Mouse (Mus musculus) heart, embryonic 11.5 days (tissue): ENCODE results near the gene Myocos. TPM values are rescaled to one million over a fixed set of nuclear protein-coding genes. Genes with fewer than 3 reads are reported as not detected.
"Not testable (repeated sequence)": the region's sequence is repeated elsewhere in the genome, so short reads cannot be mapped to it uniquely, and the experiment has no call there.

Experiments used
- ATAC-seq: fragments of 200-750 bp; cut with Nextera tagmentation; replicated peaks from 2 replicates; pipeline ENCODE4 v1.8.0; 2017; ENCODE audit warnings: moderate library complexity; ENCODE audit not compliant: insufficient number of reproducible peaks, low FRiP score, low TSS enrichment
- H3K27ac ChIP-seq: fragments of 300-500 bp; sonication (generic); 2 replicates; pipeline ENCODE4 v1.5.1; 2014; ENCODE audit warnings: mild to moderate bottlenecking, low read depth, low read length
- H3K27me3 ChIP-seq: fragments of 300-500 bp; sonication (generic); 2 replicates; pipeline ENCODE4 v1.6.1; 2014; ENCODE audit warnings: mild to moderate bottlenecking, low read length, mixed read lengths; ENCODE audit not compliant: control insufficient read depth, insufficient read depth
- H3K36me3 ChIP-seq: fragments of 300-500 bp; sonication (generic); 2 replicates; pipeline ENCODE4 v1.6.1; 2014; ENCODE audit warnings: mild to moderate bottlenecking, low read length, moderate library complexity, mixed read lengths; ENCODE audit not compliant: control insufficient read depth, insufficient read depth
- H3K4me1 ChIP-seq: fragments of 300-500 bp; sonication (generic); 2 replicates; pipeline ENCODE4 v1.6.1; 2014; ENCODE audit warnings: low read length; ENCODE audit not compliant: control insufficient read depth, insufficient read depth
- H3K4me2 ChIP-seq: fragments of 300-500 bp; sonication (generic); 2 replicates; pipeline ENCODE4 v1.6.1; 2014; ENCODE audit warnings: mild to moderate bottlenecking, moderate library complexity
- H3K4me3 ChIP-seq: fragments of 300-500 bp; sonication (generic); 2 replicates; pipeline ENCODE4 v1.5.1; 2014; ENCODE audit warnings: low read depth, low read length
- H3K9ac ChIP-seq: fragments of 300-500 bp; sonication (generic); 2 replicates; pipeline ENCODE4 v1.6.1; 2014; ENCODE audit warnings: mild to moderate bottlenecking, low read depth, low read length, moderate library complexity
- H3K9me3 ChIP-seq: fragments of 300-500 bp; sonication (generic); replicated peaks from 2 replicates; pipeline ENCODE4 v1.6.1; 2016; ENCODE audit warnings: low read length; ENCODE audit not compliant: control insufficient read depth
- WGBS: fragments of 180-500 bp; shearing (Covaris S2); extraction: QIAGEN DNeasy Blood & Tissue Kit; methylation state at CpG from one replicate; pipeline ENCODE4 v1.1.7; 2014; ENCODE audit not compliant: insufficient replicate concordance; 5-methylcytosine and 5-hydroxymethylcytosine counted together
- polyA plus RNA-seq: library from polyadenylated mRNA; unstranded; fragments of >200 nt; fragmentation: Nextera tagmentation; extraction: Ambion mirVana; gene quantifications from 2 replicates; pipeline ENCODE4 v1.2.1, GENCODE M21; 2014

Myocos gene
- polyA plus RNA-seq, 1 experiment from 2014 or later, result not detected

DNA sequence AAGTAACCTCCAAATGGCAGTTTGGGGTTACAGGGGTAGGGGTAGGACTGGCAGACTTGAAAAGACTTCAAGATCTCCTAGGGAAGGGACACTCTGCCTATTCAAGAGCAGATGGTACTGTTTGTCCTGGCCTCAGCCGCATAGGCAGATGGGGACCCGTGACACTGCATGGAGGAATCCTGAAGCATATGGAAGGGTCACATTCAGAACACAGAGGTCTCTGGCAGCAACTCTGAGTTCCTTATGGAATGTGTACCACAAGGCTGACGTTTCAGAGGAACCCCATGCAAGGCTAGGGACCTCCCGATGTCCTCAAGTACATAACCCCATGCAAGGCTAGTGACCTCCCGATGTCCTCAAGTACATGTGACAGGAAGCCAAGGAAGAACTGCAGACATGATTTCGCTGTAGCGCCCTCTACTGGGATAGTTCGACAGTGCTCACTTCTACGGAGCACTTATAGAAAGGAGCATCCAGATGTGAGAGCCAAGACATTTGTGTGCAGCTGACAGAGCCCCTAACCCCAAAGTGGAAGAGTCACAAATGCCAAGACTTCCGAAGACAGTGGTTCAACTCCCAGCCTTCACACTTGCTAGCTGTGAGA, 11.8 kb downstream of the Myocos start:
- H3K4me1 ChIP-seq, result no peaks in the 10 kb centered on the region
- no peaks in the 10 kb centered on the region for H3K27me3 ChIP-seq
- H3K4me2 ChIP-seq, result no peak overlapping the region
- H3K9me3 ChIP-seq, result no peaks in the 10 kb centered on the region
- H3K9ac ChIP-seq, result no peak overlapping the region
- no peaks in the 10 kb centered on the region for H3K36me3 ChIP-seq
- no peak for ATAC-seq
- no peak overlapping the region for H3K27ac ChIP-seq
- 77% methylated on average over 10 of the region's 10 CpGs for WGBS
- H3K4me3 ChIP-seq, result no peak overlapping the region

DNA sequence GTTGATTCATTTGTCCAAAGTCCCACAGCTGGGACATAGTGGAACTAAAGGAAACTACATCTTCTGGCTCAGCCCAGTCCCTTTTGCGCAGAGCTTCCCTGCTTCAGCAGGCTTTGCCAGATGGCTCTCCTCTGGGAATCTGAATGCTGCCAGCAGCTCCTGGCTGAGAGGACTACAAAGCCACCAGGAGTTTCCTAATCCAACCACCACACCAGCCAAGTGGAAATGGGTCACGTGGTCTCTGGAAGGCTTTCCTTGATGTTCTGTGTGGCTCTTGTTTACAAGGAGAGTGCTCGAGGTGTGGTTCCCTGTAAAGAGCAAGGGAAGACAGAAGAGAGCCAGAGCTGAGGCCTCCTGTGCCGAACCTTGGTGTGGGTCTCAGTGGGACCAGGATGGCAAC, 14.3 kb downstream of the Myocos start:
- H3K36me3 ChIP-seq, result no peaks in the 10 kb centered on the region
- H3K4me1 ChIP-seq, result no peaks in the 10 kb centered on the region
- 37% methylated on average over 4 of the region's 4 CpGs for WGBS
- H3K9ac ChIP-seq, result no peak overlapping the region
- no peaks in the 10 kb centered on the region for H3K9me3 ChIP-seq
- no peak overlapping the region for H3K4me2 ChIP-seq
- no peak overlapping the region for H3K4me3 ChIP-seq
- ATAC-seq, result no peak
- no peak overlapping the region for H3K27ac ChIP-seq
- H3K27me3 ChIP-seq, result no peaks in the 10 kb centered on the region

DNA sequence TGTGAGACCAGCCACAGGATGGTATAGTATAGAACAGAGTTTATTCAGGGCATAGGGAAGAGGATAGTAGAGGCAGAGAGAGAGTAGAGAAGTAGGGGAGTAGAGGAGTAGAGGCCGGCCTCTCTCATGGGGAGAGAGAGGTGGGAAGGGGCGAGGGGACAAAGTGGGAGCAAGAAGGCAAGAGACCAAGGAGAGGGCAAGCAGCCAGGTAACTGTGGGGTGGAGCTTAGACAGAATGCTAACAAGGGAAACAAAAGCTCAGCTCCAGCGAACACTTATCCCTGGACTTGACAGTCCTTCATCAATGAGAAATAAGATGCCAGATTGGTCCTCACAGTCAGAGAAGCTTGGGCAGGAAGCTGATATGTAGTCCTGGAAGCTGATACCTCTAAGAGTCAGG, 15.4 kb downstream of the Myocos start:
- ATAC-seq, result no peak
- H3K4me2 ChIP-seq, result no peak overlapping the region
- no peak overlapping the region for H3K9ac ChIP-seq
- 72% methylated on average over 3 of the region's 3 CpGs for WGBS
- no peaks in the 10 kb centered on the region for H3K36me3 ChIP-seq
- no peaks in the 10 kb centered on the region for H3K4me1 ChIP-seq
- no peaks in the 10 kb centered on the region for H3K27me3 ChIP-seq
- H3K4me3 ChIP-seq, result no peak overlapping the region
- no peak overlapping the region for H3K27ac ChIP-seq
- no peaks in the 10 kb centered on the region for H3K9me3 ChIP-seq

DNA sequence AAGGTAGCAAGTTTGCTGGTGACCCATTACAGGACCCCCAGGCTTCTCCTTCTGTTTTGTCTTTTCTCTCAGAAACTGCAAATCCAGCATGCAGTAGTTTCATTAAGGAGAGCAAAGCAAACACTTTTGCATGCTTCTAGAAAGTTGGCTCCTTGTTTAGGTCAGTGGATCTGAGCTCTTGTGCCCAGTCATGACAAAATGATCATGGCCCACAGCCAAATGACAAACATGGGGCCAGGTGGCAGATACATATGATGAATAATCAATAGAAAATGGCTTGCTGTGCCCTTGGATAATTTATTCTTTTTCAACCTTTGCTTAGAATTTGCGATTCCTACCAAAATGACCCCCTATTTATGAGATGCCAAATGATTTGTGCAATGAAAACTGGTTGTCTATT, 18.2 kb downstream of the Myocos start:
- H3K4me1 ChIP-seq, result no peaks in the 10 kb centered on the region
- no peak overlapping the region for H3K4me3 ChIP-seq
- ATAC-seq, result no peak
- H3K27me3 ChIP-seq, result no peaks in the 10 kb centered on the region
- H3K9me3 ChIP-seq, result no peaks in the 10 kb centered on the region
- no peak overlapping the region for H3K4me2 ChIP-seq
- no peak overlapping the region for H3K27ac ChIP-seq
- no peak overlapping the region for H3K9ac ChIP-seq
- 84% methylated on average over 1 of the region's 1 CpGs for WGBS
- no peaks in the 10 kb centered on the region for H3K36me3 ChIP-seq

DNA sequence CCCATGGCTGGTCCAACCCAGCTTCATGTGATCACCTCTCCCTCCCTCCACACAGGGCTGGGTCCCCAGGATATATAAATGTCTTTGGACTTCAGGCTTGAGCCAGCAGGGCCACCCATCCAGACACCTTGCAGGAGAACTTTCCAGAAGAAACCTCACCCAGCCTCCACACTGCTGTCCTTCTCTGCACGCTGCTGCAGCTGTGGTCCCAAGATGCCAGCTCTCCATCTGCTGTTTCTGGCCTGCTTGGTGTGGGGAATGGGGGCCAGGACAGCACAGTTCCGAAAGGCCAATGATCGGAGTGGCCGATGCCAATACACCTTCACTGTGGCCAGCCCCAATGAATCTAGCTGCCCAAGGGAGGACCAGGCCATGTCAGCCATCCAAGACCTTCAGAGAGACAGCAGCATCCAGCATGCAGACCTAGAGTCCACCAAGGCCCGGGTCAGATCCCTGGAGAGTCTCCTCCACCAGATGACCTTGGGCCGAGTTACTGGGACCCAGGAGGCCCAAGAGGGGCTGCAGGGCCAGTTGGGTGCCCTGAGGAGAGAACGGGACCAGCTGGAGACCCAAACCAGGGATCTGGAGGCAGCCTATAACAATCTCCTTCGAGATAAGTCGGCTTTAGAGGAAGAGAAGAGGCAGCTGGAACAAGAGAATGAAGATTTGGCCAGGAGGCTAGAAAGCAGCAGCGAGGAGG, 18.8 kb downstream of the Myocos start, which contains the start of gene Myoc:
Myoc (plus strand) TSS at position 105 of the 700 bp plus-strand sequence.
- Histone ChIP-seq H3K4me2 (no peak within 1 kb of the TSS), H3K36me3 (no peaks in the 10 kb centered on the region), H3K9me3 (no peaks in the 10 kb centered on the region), H3K27ac (no peak within 1 kb of the TSS), H3K9ac (no peak within 1 kb of the TSS), H3K27me3 (no peaks in the 10 kb centered on the region), H3K4me3 (no peak within 1 kb of the TSS), H3K4me1 (no peaks in the 10 kb centered on the region)
- WGBS, result 77% methylated on average over 10 of the region's 10 CpGs
- ATAC-seq, result no peak

DNA sequence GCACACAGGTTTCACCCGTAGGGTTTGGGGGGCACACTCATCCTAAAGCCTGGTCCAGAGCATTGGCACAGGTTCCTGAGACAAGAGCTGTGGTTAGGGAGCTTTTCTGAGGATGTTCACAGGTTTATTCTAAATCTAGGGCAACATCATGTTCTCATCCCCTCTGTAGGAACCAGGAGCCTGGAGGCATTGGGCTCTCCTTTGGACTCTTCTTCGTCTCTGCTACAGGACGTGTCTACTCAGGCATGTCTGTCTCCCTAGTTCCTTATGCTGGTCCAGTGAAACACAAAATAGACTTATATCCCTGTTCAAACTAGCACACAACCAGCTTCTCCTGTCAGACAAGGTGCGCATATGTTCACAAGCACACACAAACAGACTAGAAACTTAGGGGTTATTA, 19.5 kb downstream of the Myocos start:
- ATAC-seq, result no peak
- Histone ChIP-seq H3K36me3 (no peaks in the 10 kb centered on the region), H3K4me3 (no peak overlapping the region), H3K4me2 (no peak overlapping the region), H3K27ac (no peak overlapping the region), H3K9me3 (no peaks in the 10 kb centered on the region), H3K9ac (no peak overlapping the region), H3K4me1 (no peaks in the 10 kb centered on the region), H3K27me3 (no peaks in the 10 kb centered on the region)
- 87% methylated on average over 4 of the region's 4 CpGs for WGBS

DNA sequence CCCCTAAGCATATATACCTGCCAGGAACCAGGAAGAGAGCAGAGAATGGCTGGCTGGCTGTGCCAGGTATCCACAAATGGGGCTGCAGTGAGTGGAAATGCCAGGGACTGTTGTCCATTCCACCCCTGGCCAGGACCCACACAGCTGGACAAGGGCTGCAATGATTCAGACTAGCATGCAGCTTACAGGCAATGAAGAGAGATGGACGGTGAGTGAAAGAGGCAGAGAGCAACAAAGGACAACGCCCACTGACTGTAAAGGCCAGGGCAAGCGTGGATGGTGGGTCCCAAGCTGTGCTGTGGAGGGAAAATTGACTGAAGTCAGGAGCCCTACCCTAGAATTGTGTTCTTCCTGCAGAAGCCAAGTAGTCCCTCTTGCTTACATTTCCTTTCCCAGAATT, 21.5 kb downstream of the Myocos start:
- no peak overlapping the region for H3K9ac ChIP-seq
- H3K27me3 ChIP-seq, result no peaks in the 10 kb centered on the region
- no peaks in the 10 kb centered on the region for H3K4me1 ChIP-seq
- H3K27ac ChIP-seq, result no peak overlapping the region
- no peak overlapping the region for H3K4me3 ChIP-seq
- H3K4me2 ChIP-seq, result no peak overlapping the region
- no peak for ATAC-seq
- no peaks in the 10 kb centered on the region for H3K36me3 ChIP-seq
- no peaks in the 10 kb centered on the region for H3K9me3 ChIP-seq
- WGBS, result 78% methylated on average over 3 of the region's 3 CpGs

DNA sequence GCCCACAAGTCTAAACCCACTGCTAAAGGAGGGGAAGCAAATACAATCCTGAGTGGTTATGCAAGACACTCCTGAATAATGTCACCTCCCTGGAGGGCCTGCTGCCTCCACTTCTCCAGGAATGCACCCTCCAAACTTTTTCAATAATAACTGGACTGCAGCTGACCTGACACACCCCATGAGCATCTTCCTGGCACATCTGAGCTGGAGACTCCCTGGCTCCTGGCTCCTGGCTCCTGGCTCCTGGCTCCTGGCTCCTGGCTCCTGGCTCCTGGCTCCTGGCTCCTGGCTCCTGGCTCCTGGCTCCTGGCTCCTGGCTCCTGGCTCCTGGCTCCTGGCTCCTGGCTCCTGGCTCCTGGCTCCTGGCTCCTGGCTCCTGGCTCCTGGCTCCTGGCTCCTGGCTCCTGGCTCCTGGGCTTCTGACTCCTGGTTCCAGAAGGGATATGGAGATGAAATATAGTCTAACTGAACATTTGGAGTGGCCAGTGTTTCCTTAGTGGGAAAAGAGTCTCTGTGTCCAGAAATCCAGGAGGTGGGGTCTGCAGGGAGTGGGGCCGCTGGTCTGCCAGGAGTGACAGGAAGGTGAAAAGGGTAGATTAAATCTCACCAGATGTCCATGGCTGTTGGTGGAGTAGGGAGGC, 22.6 kb downstream of the Myocos start:
- H3K4me3 ChIP-seq, H3K4me1 ChIP-seq, ATAC-seq, H3K9me3 ChIP-seq, H3K4me2 ChIP-seq, H3K36me3 ChIP-seq, H3K27me3 ChIP-seq, H3K27ac ChIP-seq, H3K9ac ChIP-seq: not testable (repeated sequence)
- 36% methylated on average over 1 of the region's 1 CpGs for WGBS
